Mouse (Mus musculus) adrenal gland, adult (tissue): ENCODE results near the gene Sphk1.
"Not testable (repeated sequence)": the region's sequence is repeated elsewhere in the genome, so short reads cannot be mapped to it uniquely, and the experiment has no call there.

ENCODE experiments used
- DNase-seq, 2 experiments: peaks; one replicate each; pipeline ENCODE4 v3.0.0; 2022 to 2023; ENCODE audit warnings: low spot score in 1 of 2; ENCODE audit not compliant: inconsistent age in 2 of 2

Sphk1 gene

GRCm38 (mm10) chr11:116530187-116531147, at the start of gene Sphk1:
Gene Sphk1, plus strand, starts transcription at chr11:116530925.
- no peak for DNase-seq

GRCm38 (mm10) chr11:116480975-116481374, 49.8 kb upstream of the Sphk1 start:
- no peak for DNase-seq

GRCm38 (mm10) chr11:116481776-116482175, 48.9 kb upstream of the Sphk1 start:
- DNase-seq = no peak

- DNase-seq = no peak
Measured at GRCm38 (mm10) chr11:116484261-116484660, 46.5 kb upstream of the Sphk1 start.

- DNase-seq = no peak
Measured at GRCm38 (mm10) chr11:116488207-116488606, 42.5 kb upstream of the Sphk1 start.

- no peak for DNase-seq
Measured at GRCm38 (mm10) chr11:116488693-116489375, 41.9 kb upstream of the Sphk1 start.

GRCm38 (mm10) chr11:116489771-116490231, 40.9 kb upstream of the Sphk1 start:
- DNase-seq = no peak

GRCm38 (mm10) chr11:116490232-116491107, 40.3 kb upstream of the Sphk1 start:
- peak; percentile 91 to 97 for DNase-seq

- DNase-seq = no peak
Measured at GRCm38 (mm10) chr11:116491338-116491737, 39.4 kb upstream of the Sphk1 start.

GRCm38 (mm10) chr11:116492507-116492906, 38.2 kb upstream of the Sphk1 start:
- not testable (repeated sequence) for DNase-seq

- no peak for DNase-seq
Measured at GRCm38 (mm10) chr11:116493191-116493590, 37.5 kb upstream of the Sphk1 start.

- DNase-seq = peak; percentile 65 to 83
Measured at GRCm38 (mm10) chr11:116493795-116494252, 36.9 kb upstream of the Sphk1 start, which contains the start of gene Prpsap1. Gene Prpsap1, minus strand, starts transcription at chr11:116494202.

- DNase-seq = peak; percentile 53 to 58
Measured at GRCm38 (mm10) chr11:116494474-116495174, 36.1 kb upstream of the Sphk1 start.

GRCm38 (mm10) chr11:116497313-116497712, 33.4 kb upstream of the Sphk1 start:
- no peak for DNase-seq

GRCm38 (mm10) chr11:116498596-116498995, 32.1 kb upstream of the Sphk1 start:
- DNase-seq = no peak

- no peak for DNase-seq
Measured at GRCm38 (mm10) chr11:116499018-116499417, 31.7 kb upstream of the Sphk1 start.

- peak in 1 of 2 experiments; percentile 82 for DNase-seq
Measured at GRCm38 (mm10) chr11:116501005-116501746, 29.5 kb upstream of the Sphk1 start.

- DNase-seq = no peak
Measured at GRCm38 (mm10) chr11:116504516-116504915, 26.2 kb upstream of the Sphk1 start.

GRCm38 (mm10) chr11:116505573-116505972, 25.2 kb upstream of the Sphk1 start:
- no peak for DNase-seq
